Mouse (Mus musculus): ENCODE data around the gene Calm1.

The Calm1 gene

DNA sequence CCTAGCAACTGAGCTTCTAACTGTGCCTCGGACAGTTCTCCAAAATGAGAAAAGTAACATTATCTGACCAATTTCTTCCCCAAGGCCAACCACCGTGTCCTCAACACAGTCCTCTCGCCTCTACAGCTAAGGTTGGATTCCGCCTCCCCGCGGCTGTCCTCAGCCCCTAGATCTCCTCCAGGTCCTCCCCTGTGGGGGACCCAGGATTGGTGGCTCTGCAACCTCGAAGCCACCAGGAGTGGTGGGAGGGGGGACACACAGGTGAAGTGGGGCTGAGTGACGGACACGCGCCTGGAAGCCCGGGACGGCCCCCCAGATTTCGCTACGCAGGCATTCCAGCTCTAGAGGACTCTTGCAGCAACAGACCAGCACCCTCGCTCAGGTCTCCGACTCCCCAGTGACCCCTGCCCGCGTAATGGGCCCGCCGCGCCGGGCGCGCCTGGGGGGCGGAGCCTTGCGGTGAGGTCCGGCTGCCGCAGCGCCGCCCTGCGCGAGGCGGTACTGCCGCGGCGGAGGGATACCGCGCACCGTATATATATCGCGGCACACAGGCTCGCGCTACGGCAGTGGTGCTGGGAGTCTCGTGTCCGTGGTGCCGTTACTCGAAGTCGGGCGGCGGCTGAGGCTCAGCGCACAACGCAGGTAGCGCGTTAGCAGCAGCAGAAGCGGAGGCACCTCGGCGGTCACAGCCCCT is at the start of gene Calm1:
Gene Calm1 (plus strand): TSS at position 469 of the 694 bp plus-strand sequence.
- in situ Hi-C loops (cut with MboI, MseI) = no loop called here

DNA sequence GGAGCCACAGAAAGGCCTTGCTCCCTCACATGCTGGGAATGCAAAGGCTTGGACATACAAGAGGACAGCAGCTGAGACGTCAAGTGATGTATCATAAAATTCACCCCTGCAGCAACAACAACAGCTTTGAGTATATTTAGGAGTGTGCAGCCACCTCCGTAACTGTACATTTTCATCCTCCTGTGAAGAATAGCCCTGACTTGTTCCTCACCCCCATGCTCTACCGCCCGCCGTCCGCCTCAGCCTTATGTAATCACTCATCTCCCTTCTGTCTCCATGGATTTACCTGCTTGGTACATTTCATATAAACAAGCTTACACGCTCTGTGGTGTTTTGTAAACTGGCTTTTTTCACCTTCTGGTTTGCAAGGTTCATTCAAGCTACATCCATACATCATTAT is 46.8 kb upstream of the Calm1 start:
- in situ Hi-C loops (cut with MboI, MseI) = no loop called here

DNA sequence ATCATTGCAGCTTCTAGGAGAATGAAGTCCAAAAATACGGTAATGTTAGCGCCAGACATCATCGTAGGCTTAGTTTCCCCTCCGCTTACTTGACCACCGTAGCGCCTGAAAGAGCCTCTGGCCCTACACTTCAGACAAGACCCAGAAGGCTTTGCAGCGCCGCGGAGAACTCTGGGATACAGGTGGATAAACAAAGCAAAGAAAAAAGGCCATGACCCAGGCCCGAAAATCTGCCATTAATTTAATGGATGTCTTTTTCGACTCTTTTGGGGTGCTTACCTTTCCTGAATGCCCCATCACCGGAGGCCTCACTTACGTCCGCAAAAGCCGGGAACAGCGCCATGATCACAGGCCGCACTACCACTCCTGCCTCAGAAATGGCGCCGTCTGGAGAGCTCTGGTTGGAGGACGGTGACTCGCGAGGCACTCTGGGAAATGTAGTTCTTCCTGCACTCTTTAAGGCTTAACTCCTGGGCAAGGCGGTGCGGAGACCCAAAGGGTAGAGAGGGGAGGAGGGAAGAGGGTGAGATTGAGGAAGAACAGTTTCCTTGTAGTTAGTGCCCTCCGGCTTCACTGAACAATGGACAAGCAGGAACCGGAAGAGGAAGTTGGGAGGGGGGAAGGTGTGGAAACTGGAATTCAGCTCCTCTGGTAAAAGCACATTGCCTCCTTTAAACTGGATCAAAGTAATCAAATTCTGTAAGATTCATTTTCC is 39.8 kb upstream of the Calm1 start, which contains the start of gene Nrde2:
Gene Nrde2 (minus strand): TSS at position 393 of the 715 bp plus-strand sequence.
- in situ Hi-C loops (cut with MboI, MseI) = no loop called here

DNA sequence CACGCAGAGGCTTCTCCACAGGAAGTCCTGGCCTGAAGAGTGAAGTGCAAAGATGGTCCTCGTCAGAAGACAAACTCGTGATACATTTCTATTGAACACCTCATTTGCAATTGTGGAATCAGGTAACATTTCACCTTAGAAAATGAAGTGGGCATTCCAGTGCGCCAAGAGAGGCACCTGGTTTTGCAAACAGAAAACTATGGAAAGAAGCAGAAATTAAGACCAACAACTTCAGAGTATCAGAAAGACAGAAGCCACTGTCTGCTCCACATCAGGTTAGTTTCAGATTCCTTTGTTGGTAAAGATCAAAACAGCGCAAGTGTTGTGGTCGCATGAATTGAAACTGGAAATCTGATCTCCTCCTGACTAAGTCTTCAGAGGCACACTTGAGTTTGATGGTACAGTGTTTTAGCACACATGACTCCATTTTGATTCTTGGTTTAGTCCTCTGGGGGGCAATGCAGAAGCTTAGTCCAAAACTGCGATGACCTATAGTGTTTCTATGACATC is 34.2 kb upstream of the Calm1 start:
- in situ Hi-C loops (cut with MboI, MseI) = no loop called here

DNA sequence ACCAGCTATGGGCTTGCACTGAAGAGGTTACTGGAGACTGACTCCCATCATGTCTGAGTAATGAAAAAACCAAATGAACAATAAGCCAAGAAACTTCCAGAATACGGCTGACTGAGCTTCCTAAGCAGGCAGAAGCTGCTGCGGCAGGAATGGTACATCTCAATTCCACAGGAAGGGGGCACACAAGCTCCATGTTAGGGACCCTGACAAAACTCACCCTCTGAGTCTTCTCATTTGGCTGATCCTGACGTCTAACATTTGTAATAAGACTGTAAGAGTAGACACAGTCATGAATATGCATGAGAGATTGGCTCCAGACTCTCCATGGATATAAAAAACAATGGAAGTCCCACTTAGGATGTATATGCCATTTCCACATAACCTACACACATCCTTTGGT is 33.1 kb upstream of the Calm1 start:
- in situ Hi-C loops (cut with MboI, MseI) = no loop called here

DNA sequence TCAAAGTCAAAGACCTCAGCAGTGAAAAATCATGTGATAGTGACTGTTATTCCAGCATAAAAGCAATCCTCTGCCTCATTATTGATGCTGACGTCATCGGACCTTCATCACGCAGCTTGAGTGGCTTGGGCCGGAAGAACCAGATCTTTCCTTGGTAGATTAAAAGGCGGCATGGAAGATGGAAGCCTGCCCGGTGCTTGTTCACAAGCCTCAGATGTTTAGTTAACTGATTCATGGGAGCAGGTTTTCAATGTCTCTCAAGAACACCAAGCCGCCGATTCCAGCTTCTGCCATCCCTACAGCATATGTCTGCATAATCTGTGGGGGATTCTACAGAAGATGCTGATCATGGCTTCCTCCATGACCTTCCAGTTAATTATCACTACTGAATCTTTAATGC is 32.3 kb upstream of the Calm1 start:
- in situ Hi-C loops (cut with MboI, MseI) = no loop called here

DNA sequence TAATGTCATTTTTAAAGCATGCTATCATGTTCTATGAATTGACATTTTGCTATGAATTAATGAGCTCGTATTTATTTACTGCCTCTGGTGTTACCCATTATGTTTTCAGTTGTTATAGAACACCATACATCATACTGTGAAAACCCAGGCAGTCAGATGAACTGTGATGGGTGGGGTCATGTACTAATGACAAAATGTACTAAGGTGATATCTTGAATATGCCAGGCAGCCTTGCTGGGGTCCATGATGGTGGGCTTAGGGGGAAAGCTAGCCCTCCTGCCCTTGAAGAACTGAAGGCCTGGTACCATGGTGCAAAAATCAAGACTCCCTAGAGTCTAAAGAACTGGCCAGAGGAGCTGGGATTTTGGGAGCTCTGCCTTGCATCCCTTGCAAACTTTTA is 31.7 kb upstream of the Calm1 start:
- in situ Hi-C loops (cut with MboI, MseI) = no loop called here

DNA sequence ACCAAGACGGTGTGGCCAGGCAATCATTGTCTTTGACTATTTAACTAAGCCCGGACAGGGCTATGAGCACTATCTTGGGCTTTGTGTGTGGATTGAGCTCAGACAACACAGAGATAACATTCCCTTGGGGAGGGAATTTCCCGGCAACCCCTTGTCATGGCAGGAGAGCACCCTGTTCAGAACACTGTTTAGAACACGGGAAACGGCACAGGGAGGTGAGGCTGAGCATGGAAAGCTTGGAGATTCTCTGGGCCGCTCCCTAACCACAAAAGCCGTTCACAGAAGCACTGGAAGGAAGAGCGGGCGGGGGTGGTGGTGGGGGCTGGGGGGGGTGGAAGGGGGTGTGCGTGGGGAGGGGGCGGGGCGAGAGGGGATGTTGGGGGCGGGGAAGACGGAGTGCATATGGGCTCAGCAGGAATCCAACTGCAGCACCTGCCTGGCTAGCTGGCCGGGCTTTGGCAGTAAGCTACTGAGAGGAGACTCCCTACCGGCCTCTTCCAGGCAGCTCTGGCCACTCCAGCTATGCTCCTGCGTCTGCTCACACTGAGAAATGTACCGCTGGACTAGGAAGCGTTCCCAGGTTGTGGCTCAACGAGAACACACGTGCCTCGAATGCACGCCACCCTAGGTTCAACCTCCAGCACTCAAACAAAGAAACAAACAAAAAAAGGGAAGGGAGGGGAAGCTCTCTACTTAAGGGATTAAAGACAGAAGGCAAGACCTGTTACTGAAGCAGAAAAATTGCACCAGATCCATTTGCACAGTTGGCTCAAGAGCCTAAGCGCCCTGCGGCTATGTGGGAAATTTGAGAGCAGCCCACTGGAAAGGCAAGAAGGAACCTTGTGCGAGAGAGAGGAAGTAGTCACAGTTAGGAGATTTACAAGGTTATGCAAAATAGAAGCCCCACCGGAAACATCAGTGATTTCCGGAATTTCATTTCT is 31.0 kb upstream of the Calm1 start:
- in situ Hi-C loops (cut with MboI, MseI) = no loop called here

DNA sequence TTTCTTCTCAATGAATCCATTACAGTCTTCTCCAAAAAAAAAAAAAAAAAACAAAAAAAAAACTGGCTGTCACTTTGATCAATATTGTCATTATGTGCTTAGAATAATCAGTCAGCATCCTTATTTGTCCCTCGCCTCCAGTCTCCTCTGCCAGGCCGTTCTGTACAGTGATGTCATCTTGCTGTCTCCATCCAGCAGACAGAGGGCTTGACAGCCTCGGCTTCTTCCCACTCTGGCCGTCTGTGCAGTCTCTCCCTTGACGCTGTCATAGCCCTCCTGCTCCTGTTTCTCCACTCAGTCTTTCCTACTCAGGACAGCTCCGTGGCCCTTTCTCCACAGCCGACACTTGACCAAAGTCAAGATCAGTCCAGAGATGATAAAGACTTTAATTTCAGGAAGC is 26.8 kb upstream of the Calm1 start:
- in situ Hi-C loops (cut with MboI, MseI) = no loop called here

DNA sequence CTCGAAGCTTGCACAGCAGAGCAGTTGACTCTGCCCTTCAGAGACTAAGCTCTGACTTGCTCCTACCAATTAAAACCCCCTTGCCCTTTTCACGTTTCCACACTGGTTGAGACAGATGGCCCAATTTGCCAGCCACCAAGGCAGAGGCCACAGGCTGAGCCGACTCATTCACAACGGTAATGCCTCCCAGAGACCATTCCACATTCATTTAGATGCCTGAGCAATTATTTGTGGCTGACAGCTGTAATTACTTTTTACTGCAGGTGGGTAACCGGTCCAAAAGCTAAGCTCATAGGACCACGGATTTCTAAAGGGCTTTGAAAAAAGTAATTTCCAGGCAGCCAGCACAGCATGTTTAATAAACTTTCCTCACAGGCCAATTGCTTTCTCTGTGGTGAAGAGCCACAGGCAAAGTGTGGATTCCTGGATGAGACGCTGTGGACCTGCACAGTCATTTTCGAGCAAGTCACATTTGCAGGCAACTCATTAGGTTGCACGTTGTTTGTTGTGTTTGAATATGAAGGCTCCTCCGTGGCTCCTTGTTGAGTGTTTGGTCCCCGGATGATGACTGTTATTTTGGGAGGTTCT is 22.7 kb upstream of the Calm1 start:
- in situ Hi-C loops (cut with MboI, MseI) = no loop called here

DNA sequence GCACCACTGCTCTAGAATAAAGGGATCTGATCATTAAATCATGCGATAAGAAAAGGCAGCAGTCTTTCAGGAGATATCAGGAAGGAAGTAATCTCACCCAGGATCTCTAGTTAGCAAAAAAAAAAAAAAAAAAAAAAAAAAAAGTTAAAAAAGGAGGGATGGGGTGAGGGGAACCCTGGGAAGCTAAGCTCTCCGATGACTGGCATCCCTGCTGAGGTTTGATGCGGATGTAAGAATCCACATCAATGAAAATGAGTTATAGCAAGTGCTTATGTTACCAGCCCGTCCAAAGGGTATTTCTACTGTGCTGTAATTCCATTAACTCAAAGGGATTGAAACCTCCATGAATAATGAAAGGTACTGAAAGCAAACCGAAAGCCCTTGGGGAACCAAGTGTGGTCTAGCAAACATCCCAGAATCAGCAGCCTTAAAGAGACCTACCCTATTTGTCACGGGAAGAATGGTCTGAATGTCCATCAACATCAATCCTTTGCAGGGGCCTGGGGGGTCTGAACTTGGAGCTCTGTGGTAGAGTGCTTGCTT is 20.3 kb upstream of the Calm1 start:
- in situ Hi-C loops (cut with MboI, MseI) = no loop called here

DNA sequence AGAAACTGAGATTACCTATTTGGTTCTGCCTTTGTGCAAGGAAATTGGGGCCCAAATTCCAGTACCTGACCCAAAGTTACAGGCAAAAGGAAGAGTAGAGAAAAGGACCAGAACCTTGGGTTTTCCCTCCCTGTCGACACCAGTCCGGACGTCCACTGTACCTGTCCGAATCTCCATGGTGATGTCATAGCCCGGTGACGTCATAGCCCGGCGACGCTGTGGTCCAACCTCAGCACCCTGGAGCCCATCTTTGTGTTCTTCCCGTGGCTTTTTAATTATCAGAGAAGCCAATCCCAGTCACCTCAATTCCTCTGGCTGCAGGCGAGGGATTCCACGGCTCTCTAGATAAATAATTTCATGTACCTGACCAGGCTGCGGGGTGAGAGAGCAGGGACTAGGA is 18.4 kb upstream of the Calm1 start:
- in situ Hi-C loops (cut with MboI, MseI) = no loop called here

DNA sequence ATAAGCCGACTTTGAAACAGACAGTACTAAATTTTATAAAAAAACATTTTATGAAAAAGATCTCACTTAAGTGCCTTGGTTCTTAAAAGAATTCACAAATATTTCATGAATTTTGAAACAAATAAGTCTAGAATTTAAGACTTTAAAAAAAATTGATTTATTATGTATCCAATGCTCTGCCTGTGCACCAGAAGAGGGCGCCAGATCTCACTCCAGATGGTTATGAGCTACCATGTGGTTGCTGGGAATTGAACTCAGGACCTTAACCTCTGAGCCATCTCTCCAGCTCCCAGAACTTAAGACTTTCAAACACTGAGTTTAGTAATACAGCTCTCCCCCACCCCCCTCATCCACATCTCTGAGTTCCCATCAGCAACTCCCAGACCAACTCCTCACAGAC is 16.6 kb upstream of the Calm1 start:
- in situ Hi-C loops (cut with MboI, MseI) = no loop called here

DNA sequence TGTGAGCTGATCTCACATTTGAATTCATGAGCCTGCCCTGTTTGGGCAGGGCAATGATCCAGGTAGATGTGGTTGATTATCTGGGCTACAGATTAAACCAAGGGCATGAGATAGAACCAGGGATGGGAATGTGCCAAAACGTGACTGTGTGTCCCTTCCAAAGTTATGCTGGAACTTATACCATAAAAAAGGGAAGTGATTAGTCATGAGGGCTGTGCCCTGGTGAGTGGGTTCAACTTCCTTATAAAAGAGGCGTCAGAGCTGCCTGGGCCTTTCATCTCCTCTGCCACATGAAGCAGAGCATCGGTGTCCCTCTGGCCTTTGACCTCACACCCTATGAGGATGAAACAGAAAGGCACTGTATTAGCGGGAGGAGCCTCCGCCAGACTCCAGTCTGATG is 15.3 kb upstream of the Calm1 start:
- in situ Hi-C loops (cut with MboI, MseI) = no loop called here

DNA sequence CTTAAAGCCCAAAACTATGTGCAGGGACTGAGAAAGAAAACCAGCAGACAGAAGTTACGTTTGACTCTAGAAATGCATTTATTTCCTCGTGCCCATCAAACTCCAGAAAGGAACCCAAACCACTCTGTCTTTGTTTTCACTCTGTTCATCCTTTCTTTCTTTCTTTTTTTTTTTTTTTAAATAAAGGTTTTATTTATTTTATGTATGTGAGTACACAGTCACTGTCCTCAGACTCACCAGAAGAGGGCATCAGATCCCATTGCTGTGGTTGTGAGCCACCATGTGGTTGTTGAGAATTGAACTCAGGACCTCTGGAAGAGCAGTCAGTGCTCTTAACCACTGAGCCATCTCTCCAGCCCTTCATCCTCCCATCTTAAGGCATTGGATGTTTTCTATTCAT is 14.3 kb upstream of the Calm1 start:
- in situ Hi-C loops (cut with MboI, MseI) = loop anchor here (5.0 kb wide), 1 partner anchor 822 kb away; no protein-coding TSS in a partner anchor

DNA sequence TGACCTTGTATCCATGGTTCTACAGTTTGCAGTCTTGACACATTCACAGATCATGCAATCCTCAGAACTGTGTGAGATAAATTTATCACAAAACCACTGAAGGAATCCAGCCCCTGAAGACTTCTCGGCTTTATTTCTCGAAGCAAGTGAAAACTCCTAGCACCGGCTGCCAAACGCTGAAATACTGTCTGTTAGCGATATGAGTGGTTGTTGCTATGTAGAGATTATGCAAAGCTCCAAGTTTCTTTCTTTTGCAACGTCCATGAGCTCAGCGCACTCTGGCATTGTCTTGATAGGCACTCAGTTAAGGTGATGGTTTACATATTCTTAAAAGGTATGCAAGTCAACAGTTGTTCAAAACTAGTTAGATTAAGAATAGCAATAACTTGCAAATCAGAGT is 13.3 kb upstream of the Calm1 start:
- in situ Hi-C loops (cut with MboI, MseI) = loop anchor here (5.0 kb wide), 1 partner anchor 821 kb away; no protein-coding TSS in a partner anchor

DNA sequence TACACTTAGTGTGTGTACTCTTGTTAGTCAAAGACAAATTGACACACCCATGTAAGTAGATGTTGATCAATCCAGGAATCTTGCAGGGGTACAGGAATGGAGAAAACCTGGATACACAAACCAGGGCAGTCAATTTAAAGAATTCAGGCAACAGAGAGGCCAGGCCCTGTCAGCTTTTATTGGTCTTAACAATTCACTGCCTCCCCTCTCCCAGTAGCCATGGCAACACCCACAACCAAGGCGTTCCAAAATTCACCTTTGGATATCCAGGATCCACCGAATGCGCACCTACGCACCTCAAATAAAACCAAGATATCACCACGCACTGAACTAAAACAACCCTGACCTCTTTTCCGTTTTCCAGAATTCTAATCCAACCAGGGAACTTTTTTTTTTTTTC is 12.9 kb upstream of the Calm1 start:
- in situ Hi-C loops (cut with MboI, MseI) = loop anchor here (5.0 kb wide), 1 partner anchor 821 kb away; no protein-coding TSS in a partner anchor

DNA sequence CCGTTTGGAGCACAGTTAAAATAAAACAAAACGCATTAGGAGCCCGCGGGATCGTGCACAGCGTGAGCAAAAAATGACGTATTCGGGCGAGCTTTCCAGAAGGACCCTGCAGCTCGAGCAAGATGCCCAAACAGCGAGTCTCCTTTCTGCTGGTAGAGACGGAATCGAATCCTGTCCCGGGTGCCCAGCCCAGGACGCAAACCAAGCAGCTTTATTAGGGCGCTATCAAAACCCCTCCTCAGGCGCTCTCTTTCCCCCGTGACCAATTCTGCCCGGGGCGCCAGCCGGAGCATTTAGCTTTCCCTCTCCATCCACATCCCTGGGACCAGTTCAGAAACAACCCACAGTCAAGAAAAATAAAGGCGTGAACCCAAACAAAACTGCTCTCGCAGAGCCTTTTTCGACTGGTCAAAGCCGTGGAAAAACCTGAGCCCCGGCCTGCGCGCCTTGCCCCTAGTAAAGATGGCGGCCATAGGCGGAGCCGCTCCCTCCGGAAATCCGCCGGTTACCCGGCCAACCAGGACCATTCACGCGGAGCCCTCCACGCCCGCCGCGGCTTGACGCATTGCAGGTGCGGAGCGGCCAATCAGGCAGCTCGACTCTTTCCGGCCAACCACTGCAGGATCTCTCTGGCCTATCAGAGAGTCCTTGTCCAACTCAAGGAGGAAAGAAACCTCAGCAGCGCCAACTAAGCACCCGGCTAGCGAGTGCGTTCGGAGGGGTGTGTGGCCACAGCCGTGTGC is 12.1 kb upstream of the Calm1 start:
- in situ Hi-C loops (cut with MboI, MseI) = loop anchor here (5.0 kb wide), 1 partner anchor 820 kb away; no protein-coding TSS in a partner anchor

DNA sequence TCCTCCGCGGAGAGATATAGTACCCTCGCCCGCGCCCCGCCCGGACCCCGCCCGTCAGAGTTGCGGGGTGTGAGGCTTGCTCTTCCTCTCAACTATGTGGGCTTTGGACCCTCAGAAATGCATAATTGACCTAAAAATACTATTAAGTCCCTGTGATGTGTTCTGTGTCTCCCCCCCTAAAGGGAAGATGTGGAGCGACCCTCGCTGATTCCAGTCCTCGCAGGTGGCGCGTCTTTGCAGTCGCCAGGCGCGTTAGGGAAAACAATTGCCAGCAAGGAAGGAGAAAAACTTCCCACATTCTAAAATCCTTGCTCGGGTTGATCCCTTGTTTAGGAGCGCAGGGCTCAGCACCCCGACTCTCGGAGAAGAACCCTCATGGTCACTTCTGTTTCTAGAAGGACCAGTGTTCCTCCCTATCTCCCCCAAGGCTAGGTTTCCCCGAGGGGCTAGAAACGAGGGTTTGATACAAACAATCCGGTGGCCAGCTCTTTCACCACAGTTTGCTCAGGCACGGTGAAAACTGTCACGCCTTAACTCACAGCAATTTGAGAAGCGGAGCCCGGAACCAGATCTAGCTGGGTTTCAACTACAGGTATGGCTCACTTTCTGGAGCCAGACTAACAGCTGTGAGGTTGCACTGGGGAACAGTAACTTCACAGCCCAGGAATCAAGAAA is 11.3 kb upstream of the Calm1 start:
- in situ Hi-C loops (cut with MboI, MseI) = loop anchor here (5.0 kb wide), 1 partner anchor 819 kb away; no protein-coding TSS in a partner anchor

DNA sequence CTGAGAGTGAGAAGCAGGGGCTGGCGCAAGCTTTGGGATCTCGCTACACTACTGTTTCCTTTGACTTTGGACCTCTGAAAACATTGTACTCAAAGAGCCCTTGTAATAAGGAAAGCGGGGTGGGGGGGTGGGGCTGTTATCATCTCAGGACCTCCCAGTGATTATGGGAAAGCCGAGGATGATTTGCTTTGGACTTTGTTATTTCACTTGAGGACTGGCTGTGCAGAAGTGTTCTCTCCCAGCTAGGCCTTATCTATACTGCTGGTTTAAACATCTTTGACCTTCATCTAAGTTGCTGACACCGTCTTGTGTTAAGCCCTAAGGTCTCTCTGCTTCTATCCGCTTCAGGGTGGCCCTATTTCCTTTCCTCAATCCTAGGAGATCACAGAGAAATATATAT is 8.4 kb upstream of the Calm1 start:
- in situ Hi-C loops (cut with MboI, MseI) = no loop called here
